Mouse (Mus musculus) layer of hippocampus, adult 18-20 months (tissue): ENCODE results near the gene Magea6. TPM values are rescaled to one million over a fixed set of nuclear protein-coding genes. Genes with fewer than 3 reads are reported as not detected.
"Not testable (repeated sequence)": the region's sequence is repeated elsewhere in the genome, so short reads cannot be mapped to it uniquely, and the experiment has no call there.

Experiments used
- DNase-seq, 2 experiments: peaks; one replicate each; pipeline ENCODE4 v3.0.0; 2022; ENCODE audit warnings: low spot score in 2 of 2
- long read RNA-seq: library from polyadenylated mRNA; stranded (forward); transcript quantifications from one replicate; pipeline ENCODE4 v2.0.0, GENCODE M21; 2021
- total RNA-seq, 2 experiments: library from RNA; stranded (reverse); gene quantifications; 2 replicates each; pipeline ENCODE4 v1.2.3; 2021

The Magea6 gene
- not detected for total RNA-seq
- long read RNA-seq = 0 reads

DNA sequence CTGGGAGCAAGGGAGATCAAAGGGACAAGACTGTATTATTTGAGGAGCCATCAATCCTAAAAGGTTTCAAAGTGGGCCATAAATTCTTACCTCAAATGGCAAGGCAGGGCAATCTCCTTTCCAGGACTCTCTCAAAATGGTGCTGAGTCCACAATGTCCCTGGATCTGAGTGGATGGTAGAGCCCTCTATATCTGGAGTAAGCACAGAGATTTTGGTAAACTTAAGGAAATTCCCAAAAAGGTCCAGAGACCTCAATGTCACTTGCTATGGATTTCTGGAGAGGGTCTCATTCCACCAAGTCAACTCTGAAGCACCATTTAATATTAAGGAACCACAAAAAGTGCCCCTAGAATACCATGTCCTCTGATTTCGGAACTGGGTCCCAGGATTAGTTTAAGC, at the start of gene Magea6:
Gene Magea6 (minus strand): TSS at position 101 of the 400 bp plus-strand sequence.
- not testable (repeated sequence) for DNase-seq

DNA sequence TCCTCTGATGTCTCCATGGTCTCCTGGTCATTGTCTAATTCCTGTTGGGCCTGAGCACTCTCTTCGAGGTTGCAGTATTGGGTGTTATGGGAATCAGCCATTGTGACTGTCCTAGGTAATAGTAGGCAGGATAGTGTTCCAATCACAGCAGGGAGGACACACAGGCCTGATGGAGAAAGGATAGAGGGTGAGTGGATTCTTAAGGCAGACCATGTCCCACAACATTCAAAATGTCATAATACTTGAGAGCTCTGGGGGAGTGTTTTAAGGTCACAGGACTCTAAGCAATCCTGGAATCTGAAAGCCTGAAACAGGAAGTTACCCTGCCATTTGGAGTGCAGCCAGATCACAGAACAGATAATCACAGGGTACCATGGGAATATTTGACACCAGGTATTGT, 13.6 kb upstream of the Magea6 start, which contains the start of gene Magea3:
Gene Magea3 (minus strand): TSS at position 101 of the 400 bp plus-strand sequence.
- DNase-seq = not testable (repeated sequence)

DNA sequence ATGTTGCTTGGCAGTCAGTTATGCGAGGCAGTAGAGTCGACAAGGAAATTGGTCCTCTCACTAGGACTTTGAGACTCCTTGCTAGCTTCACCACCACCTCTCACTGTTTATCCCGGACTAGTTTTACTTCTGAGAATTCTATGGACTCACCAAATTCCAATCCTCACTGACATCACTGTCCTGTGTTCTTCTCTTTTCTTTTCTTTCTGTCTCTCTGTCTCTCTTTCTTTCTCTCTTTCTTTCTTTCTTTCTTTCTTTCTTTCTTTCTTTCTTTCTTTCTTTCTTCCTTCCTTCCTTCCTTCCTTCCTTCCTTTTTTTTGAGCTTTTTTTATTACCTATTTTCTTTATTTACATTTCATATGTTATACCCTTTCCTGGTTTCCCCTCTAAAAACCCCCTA, 45.6 kb downstream of the Magea6 start, which contains the start of gene Cldn34b1:
Gene Cldn34b1 (minus strand): TSS at position 101 of the 400 bp plus-strand sequence.
- DNase-seq = not testable (repeated sequence)

Other genes with a start within 250 kb of the Magea6 start
- not detected for gene Cldn34b1, start 45.7 kb downstream of the Magea6 start, total RNA-seq
- not detected for gene Magea3, start 13.5 kb upstream of the Magea6 start, total RNA-seq
- gene Magea8, start 59.9 kb upstream of the Magea6 start, total RNA-seq = not detected
- gene Magea5, start 127.2 kb upstream of the Magea6 start, total RNA-seq = not detected
- gene Magea1, start 153.8 kb upstream of the Magea6 start, total RNA-seq = not detected
- gene Magea2, start 157.7 kb upstream of the Magea6 start, total RNA-seq = not detected
- gene Cldn34b2, start 192.4 kb upstream of the Magea6 start, total RNA-seq = not detected